Mouse (Mus musculus): ENCODE measurements at regions not wholly inside any gene's neighbourhood (a gene's known extent, or its start where the extent isn't known, plus 50 kb on each side); places are given as distances from the start of the nearest gene placed in this dataset.

DNA sequence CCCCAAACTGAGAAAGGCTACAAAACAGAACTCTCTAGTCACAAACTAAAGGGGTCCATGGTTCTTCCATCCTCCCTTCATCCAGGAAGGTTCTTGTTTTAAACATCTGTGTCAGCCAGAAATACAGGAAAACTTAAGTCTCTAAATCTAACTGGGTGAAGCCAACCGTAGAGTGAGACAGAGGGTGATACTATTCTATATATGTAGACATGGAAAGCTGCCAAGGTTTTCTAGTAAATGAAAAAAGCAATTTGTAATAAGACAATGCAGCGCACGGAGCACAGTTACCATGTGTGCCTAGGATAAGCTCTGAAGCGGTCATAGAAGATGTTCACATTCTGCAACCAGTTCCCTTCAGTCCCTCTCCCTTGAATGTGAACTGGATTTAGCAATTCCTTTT, 55.4 kb downstream of the Ppp1r3c start:
- Histone ChIP-seq H3K36me3 (ENCODE audit: control insufficient read depth, insufficient read depth) (no peaks in the 10 kb centered on the region), H3K4me2 (ENCODE audit: low read depth, low read length) (no peak overlapping the region), H3K27ac (ENCODE audit: low read length) (no peak overlapping the region), H3K27me3 (ENCODE audit: control insufficient read depth, insufficient read depth, low read depth, low read length) (no peaks in the 10 kb centered on the region), H3K4me3 (ENCODE audit: low read depth, low read length) (no peak overlapping the region), H3K9me3 (replicated peaks; ENCODE audit: control insufficient read depth, low read length) (no peaks in the 10 kb centered on the region), H3K4me1 (ENCODE audit: control insufficient read depth, low read depth, low read length) (no peaks in the 10 kb centered on the region), H3K9ac (ENCODE audit: low read depth, low read length) (no peak overlapping the region)
- ATAC-seq (ENCODE audit: low read depth): no peak
- 67% methylated on average over 4 of the region's 4 CpGs for WGBS (ENCODE audit: insufficient replicate concordance)

DNA sequence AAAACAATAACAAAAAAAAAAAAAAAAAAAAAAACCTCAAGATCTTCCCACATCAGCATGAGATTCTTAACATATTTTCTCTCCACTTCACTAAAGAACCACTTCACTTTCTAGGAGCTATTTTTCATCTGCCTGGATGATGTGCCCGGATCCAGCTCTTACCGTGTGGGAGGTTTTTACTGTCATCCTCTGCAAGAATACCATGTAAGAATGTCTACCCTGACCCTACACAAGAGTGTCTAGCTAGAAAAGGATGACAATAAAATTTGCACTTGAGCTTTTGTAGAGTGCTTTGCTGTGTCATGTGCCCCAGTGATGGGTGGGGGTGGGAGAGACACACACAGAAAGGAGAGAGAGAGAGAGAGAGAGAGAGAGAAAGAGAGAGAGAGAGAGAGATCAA, 56.1 kb downstream of the Ppp1r3c start:
- no peaks in the 10 kb centered on the region for H3K4me1 ChIP-seq (ENCODE audit: control insufficient read depth, low read depth, low read length)
- no peaks in the 10 kb centered on the region for H3K27me3 ChIP-seq (ENCODE audit: control insufficient read depth, insufficient read depth, low read depth, low read length)
- no peak for ATAC-seq (ENCODE audit: low read depth)
- no peak overlapping the region for H3K9ac ChIP-seq (ENCODE audit: low read depth, low read length)
- H3K4me2 ChIP-seq (ENCODE audit: low read depth, low read length): no peak overlapping the region
- H3K9me3 ChIP-seq (replicated peaks; ENCODE audit: control insufficient read depth, low read length): no peaks in the 10 kb centered on the region
- no peak overlapping the region for H3K27ac ChIP-seq (ENCODE audit: low read length)
- no peak overlapping the region for H3K4me3 ChIP-seq (ENCODE audit: low read depth, low read length)
- 66% methylated on average over 2 of the region's 2 CpGs for WGBS (ENCODE audit: insufficient replicate concordance)
- H3K36me3 ChIP-seq (ENCODE audit: control insufficient read depth, insufficient read depth): no peaks in the 10 kb centered on the region

DNA sequence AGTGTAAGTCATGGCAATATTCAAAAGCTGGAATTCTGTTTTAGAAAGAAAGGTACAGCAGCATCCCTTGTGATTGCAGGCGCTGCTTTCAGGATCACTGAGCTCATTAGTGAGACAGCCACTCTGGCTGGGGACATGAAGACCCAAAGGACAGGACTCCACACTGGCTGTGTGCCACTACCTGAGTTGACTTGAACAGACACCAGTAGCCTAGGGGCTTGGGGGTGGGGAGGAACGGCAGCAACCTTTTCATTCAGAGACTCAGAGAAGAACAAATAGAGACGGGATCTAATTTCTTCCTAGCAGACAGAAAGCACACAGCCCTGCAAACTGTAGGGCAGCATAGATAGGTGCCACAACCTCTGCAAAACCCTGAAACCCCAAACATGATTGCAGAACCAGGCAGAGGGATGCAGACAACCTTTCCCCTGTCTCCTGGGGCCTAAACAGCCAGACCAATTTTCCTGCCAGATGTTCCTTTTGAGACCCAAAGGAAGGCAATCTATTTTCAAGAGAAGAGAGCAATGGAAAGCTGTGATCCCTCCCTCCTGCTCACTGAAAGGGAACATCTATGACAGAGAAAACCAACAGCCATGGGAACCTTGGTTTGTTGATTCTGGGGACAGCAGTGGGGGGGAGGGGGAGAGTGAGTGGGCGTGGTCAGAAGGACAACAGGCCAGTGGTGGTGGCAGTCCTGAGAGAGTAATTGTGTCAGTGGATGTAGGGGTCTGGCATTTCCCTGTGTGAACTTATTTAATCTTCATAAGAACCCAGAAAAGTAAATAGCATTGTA, 57.2 kb downstream of the Ppp1r3c start:
- Histone ChIP-seq H3K27ac (ENCODE audit: low read length) (no peak overlapping the region), H3K4me2 (ENCODE audit: low read depth, low read length) (no peak overlapping the region), H3K9me3 (replicated peaks; ENCODE audit: control insufficient read depth, low read length) (no peaks in the 10 kb centered on the region), H3K36me3 (ENCODE audit: control insufficient read depth, insufficient read depth) (no peaks in the 10 kb centered on the region), H3K4me3 (ENCODE audit: low read depth, low read length) (no peak overlapping the region), H3K4me1 (ENCODE audit: control insufficient read depth, low read depth, low read length) (no peaks in the 10 kb centered on the region), H3K27me3 (ENCODE audit: control insufficient read depth, insufficient read depth, low read depth, low read length) (no peaks in the 10 kb centered on the region), H3K9ac (ENCODE audit: low read depth, low read length) (no peak overlapping the region)
- ATAC-seq (ENCODE audit: low read depth): peak; percentile 50; the same call in 1 of the 2 replicates
- 49% methylated on average over 4 of the region's 4 CpGs for WGBS (ENCODE audit: insufficient replicate concordance)

DNA sequence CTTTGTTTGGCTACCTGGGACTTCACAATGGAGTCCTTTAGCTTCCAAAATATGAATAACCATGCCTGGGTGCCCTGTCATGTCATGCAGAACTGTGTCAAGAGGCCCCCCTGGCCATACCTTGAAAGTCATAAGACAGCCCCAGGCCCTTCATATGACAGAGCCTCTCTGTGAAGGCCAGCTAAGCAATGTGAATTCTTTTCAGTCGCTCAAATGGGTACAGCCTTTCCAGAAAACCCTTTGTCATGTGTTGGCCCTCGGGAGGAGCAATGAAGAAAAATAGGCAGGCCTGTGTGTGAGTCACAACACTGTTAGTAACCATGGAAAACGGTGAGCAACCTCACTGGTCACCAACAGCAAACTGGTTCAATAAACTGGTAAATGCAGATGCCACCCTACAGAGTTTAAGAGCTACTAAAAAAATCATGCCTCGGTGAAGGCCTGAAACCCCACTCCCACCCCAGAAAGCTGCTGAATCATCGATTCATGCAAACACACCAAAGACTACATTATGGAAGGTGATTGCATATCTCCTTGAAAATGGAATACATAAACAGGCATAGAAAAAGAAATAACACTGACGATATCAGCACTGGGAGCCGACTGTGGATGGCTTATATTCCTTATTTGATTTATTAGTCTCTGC, 57.9 kb downstream of the Ppp1r3c start:
- no peaks in the 10 kb centered on the region for H3K9me3 ChIP-seq (replicated peaks; ENCODE audit: control insufficient read depth, low read length)
- H3K4me1 ChIP-seq (ENCODE audit: control insufficient read depth, low read depth, low read length): no peaks in the 10 kb centered on the region
- no peak overlapping the region for H3K4me3 ChIP-seq (ENCODE audit: low read depth, low read length)
- H3K4me2 ChIP-seq (ENCODE audit: low read depth, low read length): no peak overlapping the region
- H3K27ac ChIP-seq (ENCODE audit: low read length): no peak overlapping the region
- no peak overlapping the region for H3K9ac ChIP-seq (ENCODE audit: low read depth, low read length)
- WGBS (ENCODE audit: insufficient replicate concordance): 54% methylated on average over 7 of the region's 7 CpGs
- no peaks in the 10 kb centered on the region for H3K27me3 ChIP-seq (ENCODE audit: control insufficient read depth, insufficient read depth, low read depth, low read length)
- no peak for ATAC-seq (ENCODE audit: low read depth)
- H3K36me3 ChIP-seq (ENCODE audit: control insufficient read depth, insufficient read depth): no peaks in the 10 kb centered on the region

DNA sequence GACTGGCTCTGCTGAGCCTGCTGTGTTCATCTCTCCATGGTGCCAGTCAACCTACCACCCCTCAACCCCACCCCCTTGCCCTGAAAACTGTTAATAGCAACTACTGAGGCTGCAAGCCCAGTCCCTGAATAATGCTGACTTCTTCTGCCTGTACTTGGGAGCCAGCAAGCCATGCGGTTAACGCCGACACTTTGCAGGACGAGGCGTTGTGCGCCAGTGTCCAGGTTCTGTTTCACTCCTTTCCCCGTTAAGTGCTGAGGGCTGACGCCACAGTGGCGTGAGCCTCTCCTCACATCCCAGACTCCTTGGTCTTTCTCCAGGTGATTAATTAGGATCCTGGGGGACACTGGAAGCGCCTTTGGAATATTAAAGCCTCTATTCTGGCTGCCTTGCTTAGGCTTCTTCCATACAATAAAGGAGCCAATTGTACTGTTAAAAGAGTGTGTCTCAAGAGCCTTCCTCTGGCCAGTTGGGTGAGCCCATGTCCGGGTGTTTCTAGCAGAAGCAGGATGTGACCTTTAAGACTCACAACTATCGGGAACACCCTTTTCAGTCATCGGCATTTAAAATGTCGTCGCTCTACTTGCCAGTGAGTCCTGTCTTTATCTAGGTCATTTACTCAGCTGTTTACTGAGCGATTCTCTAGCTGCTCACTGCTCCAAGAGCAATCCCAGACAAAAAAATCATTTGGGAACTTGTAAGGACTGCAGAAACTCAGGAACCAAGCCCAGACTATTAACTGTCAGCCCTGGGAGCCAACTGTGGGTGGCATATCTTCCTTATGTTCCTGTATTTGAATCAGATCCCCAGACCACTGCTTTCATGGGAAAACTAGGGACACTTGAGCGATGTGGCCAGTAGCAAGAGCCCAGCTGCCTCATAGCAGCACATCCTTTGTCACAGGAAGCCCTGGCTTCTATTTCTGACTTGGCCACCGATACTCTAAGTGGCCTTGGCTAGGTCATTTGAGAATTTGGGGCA, 59.1 kb downstream of the Ppp1r3c start:
- H3K36me3 ChIP-seq (ENCODE audit: control insufficient read depth, insufficient read depth): no peaks in the 10 kb centered on the region
- H3K4me2 ChIP-seq (ENCODE audit: low read depth, low read length): no peak overlapping the region
- H3K9me3 ChIP-seq (replicated peaks; ENCODE audit: control insufficient read depth, low read length): no peaks in the 10 kb centered on the region
- ATAC-seq (ENCODE audit: low read depth): no peak
- 67% methylated on average over 18 of the region's 18 CpGs for WGBS (ENCODE audit: insufficient replicate concordance)
- H3K27ac ChIP-seq (ENCODE audit: low read length): no peak overlapping the region; the same call in 1 of the 2 replicates
- H3K4me3 ChIP-seq (ENCODE audit: low read depth, low read length): no peak overlapping the region
- no peaks in the 10 kb centered on the region for H3K4me1 ChIP-seq (ENCODE audit: control insufficient read depth, low read depth, low read length)
- H3K9ac ChIP-seq (ENCODE audit: low read depth, low read length): no peak overlapping the region
- H3K27me3 ChIP-seq (ENCODE audit: control insufficient read depth, insufficient read depth, low read depth, low read length): no peaks in the 10 kb centered on the region

DNA sequence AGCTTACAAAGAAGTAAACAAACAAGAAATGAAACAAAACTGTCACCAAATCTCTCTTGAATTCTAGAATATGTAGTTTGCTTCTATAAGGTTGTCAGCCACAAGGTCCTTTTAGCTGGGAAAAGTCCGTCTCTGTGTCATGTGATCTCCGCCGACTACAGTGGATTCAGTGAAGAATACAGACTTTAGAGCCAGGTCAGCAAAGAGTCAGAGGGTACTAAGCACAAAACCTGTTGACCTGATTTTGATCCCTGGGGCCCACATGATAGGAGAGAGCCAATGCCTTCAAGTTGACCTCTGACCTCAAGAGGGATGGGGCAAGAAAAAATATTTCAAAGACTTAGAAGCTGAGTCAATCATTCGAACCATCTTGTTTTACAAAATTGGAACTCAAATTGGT, 61.5 kb downstream of the Ppp1r3c start:
- no peak for ATAC-seq (ENCODE audit: low read depth)
- Histone ChIP-seq H3K27me3 (ENCODE audit: control insufficient read depth, insufficient read depth, low read depth, low read length) (no peaks in the 10 kb centered on the region), H3K27ac (ENCODE audit: low read length) (no peak overlapping the region), H3K9ac (ENCODE audit: low read depth, low read length) (no peak overlapping the region), H3K4me3 (ENCODE audit: low read depth, low read length) (no peak overlapping the region), H3K9me3 (replicated peaks; ENCODE audit: control insufficient read depth, low read length) (no peaks in the 10 kb centered on the region), H3K4me1 (ENCODE audit: control insufficient read depth, low read depth, low read length) (no peaks in the 10 kb centered on the region), H3K36me3 (ENCODE audit: control insufficient read depth, insufficient read depth) (no peaks in the 10 kb centered on the region), H3K4me2 (ENCODE audit: low read depth, low read length) (no peak overlapping the region)
- 74% methylated on average over 4 of the region's 4 CpGs for WGBS (ENCODE audit: insufficient replicate concordance)

DNA sequence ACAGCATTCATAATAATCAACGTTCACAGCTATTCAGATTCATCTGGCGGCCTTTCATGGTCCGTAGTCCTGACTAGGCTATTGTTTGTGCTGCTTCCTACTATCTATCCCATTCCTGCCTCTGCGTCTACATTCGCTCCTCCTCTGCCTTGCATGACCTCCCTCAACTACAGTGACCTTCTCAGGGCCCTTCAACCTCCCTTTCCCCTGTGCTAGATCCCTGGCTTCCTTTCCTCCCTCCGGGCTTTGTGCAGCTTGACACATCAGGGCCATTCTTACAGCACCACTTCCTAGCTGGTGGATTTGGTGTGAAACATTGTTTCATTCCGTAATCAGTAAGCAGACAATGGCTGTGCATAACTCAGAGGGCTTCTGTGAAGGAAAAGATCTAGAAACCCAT, 65.6 kb downstream of the Ppp1r3c start:
- Histone ChIP-seq H3K4me2 (ENCODE audit: low read depth, low read length) (no peak overlapping the region), H3K36me3 (ENCODE audit: control insufficient read depth, insufficient read depth) (no peaks in the 10 kb centered on the region), H3K9ac (ENCODE audit: low read depth, low read length) (no peak overlapping the region), H3K4me1 (ENCODE audit: control insufficient read depth, low read depth, low read length) (no peaks in the 10 kb centered on the region), H3K27me3 (ENCODE audit: control insufficient read depth, insufficient read depth, low read depth, low read length) (no peaks in the 10 kb centered on the region), H3K4me3 (ENCODE audit: low read depth, low read length) (no peak overlapping the region), H3K27ac (ENCODE audit: low read length) (no peak overlapping the region), H3K9me3 (replicated peaks; ENCODE audit: control insufficient read depth, low read length) (no peaks in the 10 kb centered on the region)
- peak; percentile 55 for ATAC-seq (ENCODE audit: low read depth)
- 62% methylated on average over 7 of the region's 7 CpGs for WGBS (ENCODE audit: insufficient replicate concordance)
